Mouse (Mus musculus) adrenal gland, postnatal 0 days (tissue): Measurements from ENCODE around the gene Adrb1. TPM values are rescaled to one million over a fixed set of nuclear protein-coding genes. Genes with fewer than 3 reads are reported as not detected.

ENCODE experiments used
- polyA plus RNA-seq: library from polyadenylated mRNA; unstranded; fragments of >200 nt; fragmentation: Nextera tagmentation; extraction: Ambion mirVana; gene quantifications from 2 replicates; pipeline ENCODE4 v1.2.1, GENCODE M21; 2015

The Adrb1 gene
- 0.20 and 0.46 TPM in 2 replicates for polyA plus RNA-seq

DNA sequence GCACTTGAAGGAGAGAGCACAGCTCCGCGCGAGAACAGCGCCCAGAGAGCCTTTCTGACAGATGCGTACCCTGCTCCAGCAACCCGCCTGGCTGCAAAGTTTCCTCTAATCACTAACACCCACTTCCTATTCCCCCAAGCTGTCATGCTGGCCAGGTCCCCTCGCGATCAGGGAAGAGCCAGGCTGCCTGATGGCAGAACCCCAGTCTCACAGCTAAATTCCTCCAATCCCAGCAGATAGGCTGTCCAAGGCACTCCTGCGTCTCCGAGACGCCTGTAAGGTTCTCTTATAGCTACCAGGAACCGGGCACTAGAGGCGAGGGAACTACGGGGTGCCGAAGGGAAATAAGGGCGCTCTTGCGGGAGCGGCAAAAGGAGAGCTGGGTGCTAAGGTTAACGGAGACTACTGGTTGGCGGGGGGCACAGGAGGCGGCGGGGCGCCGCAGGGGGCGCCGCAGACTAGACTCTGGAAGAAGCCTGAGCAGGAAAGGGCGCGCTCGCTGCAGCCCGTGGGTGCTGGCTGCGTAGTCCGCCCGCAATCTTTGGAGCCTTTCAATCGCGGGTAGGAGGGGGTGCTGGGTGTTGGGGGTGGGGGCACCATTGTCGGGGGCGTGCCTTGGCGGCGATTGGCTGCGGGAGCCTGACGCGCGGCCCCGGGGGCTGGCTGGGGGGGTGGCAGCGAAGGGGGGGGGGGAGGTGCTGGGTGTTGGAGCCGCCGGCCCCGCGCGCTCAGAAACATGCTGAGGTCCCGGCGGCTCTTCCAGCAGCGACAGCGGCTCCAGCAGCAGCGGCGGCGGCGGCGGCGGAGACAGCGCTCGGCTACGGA lies at the start of gene Adrb1:
TSS of gene Adrb1 (plus strand) at position 813 of the 825 bp plus-strand sequence.

Other genes with a start within 250 kb of the Adrb1 start
- 12.8 and 16.2 TPM in 2 replicates for gene Dclre1a, start 174.0 kb upstream of the Adrb1 start, polyA plus RNA-seq
- gene Nhlrc2, start 173.9 kb upstream of the Adrb1 start, polyA plus RNA-seq: 5.2 and 7.7 TPM in 2 replicates
- gene Ccdc186, start 100.0 kb downstream of the Adrb1 start, polyA plus RNA-seq: 10.7 and 10.9 TPM in 2 replicates
- 0.03 and 0.13 TPM in 2 replicates for gene Tdrd1, start 104.0 kb downstream of the Adrb1 start, polyA plus RNA-seq
- 0.14 and 0.77 TPM in 2 replicates for gene Vwa2, start 152.1 kb downstream of the Adrb1 start, polyA plus RNA-seq